Mouse (Mus musculus) left cerebral cortex, postnatal 36 days (tissue): ENCODE results near the gene Prss57. TPM values are rescaled to one million over a fixed set of nuclear protein-coding genes. Genes with fewer than 3 reads are reported as not detected.

Source experiments
- DNase-seq, 2 experiments: peaks; one replicate each; pipeline ENCODE4 v3.0.0; 2021 to 2022; ENCODE audit warnings: low spot score in 2 of 2, mixed read lengths in 1 of 2
- intact Hi-C: fragments of 180-260 bp; cut with DNase I; formaldehyde crosslinking; loops from one replicate; pipeline ENCODE4 v1.15.1; 2025
- total RNA-seq, 2 experiments: library from RNA; stranded (reverse); gene quantifications; 2 replicates each; pipeline ENCODE4 v1.2.3; 2021

Gene Prss57
- total RNA-seq, 2 experiments from 2014 or later, result 0.74 to 0.79 TPM

DNA sequence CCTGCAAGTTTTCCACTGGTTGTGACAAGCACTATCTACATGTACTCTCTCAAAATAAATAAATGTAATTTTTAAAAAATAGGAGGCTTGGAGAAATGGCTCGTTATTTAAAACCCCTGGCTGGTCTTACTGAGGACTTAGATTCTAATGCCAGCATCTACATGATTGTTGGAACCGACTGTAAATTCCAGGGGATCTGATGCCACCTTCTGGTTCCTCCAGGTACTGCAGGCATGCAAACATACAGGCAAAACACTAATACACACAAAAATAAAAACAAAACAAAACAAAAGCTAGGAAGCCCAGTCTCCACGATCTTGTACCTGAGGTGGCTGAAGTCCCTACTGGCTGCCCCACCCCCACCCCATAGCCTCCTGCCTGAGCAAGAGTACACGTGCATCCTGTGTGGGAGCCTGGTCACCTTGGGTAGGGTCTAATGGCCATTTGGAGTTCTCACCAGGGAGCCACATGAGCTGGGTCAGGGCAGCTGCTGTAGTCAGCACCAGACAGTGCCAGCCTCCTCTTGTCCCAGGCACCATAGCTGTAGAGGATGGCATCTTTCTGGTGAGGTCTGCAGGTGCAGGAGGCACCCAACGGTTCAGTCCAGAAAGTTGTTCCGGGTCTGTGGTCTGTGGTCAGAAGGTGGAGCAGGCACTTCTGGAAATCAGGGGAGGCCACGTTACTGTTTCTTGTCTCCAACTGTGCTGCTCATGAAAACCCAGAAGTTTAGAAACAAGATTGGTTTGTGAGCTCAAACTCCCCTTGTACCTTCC is 2.2 kb downstream of the Prss57 start:
- peak in 1 of 2 experiments; percentile 71 for DNase-seq

DNA sequence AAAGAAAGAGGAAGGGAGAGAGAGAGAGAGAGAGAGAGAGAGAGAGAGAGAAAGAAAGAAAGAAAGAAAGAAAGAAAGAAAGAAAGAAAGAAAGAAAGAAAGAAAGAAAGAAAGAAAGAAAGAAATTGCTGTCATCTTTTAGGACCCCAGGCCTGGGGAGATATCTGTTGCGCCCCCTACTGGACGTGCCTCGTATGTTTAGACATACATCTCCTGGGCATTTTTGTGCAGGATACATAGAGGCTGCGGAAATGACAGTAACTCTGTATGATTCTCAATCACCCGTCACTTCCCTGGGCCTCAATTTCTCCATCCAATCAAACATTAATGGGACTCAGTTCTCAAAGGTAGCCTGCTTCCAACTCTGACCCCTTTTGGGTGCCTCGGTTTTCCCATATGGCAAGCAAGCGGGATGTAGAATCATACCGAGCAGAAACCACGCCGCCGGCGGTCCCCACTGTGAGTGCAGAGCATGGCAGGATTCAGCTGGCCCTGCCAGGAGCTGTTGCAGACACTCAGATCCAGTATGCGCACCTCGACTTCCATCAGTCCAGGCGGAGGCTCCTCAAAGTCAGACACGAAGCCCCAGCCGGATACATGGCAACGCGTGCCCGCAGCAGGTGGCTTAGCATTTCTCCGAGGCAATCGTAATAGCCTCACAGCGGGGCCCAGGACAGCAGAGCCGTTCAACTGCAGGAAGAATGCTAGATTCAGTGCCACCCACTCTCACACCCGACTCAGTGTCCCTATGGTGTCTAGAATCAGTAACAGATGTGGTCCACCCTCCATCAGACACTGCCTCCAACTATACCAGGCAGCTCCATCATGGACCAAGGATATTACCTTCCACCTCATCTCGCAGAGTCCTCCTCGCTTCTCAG is 6.6 kb downstream of the Prss57 start:
- intact Hi-C loops, result loop anchor here (5.0 kb wide), 1 partner anchor 33 kb away; no protein-coding TSS in a partner anchor
- no peak for DNase-seq

More for the DNA sequence above, 2.2 kb downstream of the Prss57 start:
- intact Hi-C loops, result no loop called here

DNA sequence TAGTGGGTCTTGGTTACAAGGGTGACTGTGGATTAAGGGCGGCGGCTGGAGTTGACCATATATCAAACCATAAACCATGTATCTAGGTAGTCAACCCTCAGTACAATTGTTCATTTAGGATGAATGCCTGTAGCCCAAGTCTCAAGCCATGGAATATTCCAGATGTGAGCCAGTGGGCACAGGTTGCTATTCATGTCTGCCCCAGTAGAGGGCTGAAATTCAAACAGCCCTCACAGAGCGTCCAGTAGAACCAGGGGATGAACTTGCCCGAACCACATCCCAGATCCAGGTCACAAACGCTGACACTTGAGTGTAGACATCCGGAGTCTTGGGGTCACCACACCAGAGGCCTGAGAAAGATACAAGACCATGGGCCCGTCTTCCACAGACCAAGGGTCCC is 7.7 kb downstream of the Prss57 start:
- no peak for DNase-seq
- intact Hi-C loops, result loop anchor here (5.0 kb wide), 1 partner anchor 34 kb away; no protein-coding TSS in a partner anchor

DNA sequence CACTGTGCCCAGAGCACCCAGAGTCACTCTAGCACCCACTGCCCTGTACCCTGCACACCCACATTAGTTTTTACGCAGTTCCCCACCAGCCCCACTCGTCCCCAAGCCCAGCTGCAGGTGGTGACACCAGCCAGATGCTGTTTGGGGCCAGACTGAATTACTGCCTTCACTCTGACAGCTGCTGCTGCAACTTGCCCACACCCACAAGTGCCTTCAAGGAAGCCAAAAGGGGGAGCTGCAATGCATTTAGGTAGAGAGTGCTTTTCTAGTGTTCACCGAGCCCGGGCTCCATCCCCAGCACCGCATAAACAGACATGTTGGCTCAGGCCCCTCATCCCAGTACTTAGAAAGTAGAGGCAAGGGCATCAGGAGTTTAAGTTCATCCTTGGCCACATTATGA is 8.8 kb downstream of the Prss57 start:
- intact Hi-C loops, result loop anchor here (5.0 kb wide), 1 partner anchor 35 kb away; no protein-coding TSS in a partner anchor
- DNase-seq, result no peak

DNA sequence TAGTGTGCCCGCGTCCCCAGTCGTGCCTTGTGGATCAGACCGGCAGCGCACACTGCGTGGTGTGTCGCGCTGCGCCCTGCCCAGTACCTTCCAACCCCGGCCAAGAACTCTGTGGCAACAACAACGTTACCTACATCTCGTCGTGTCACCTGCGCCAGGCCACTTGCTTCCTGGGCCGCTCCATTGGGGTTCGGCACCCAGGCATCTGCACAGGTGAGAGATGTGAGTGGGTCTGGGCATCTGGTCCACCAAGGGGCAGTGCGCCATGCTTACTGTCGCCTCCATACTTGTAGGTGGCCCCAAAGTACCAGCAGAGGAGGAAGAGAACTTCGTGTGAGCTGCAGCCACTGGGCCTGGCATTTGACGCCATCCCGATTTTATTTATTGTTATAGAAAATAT is 9.6 kb downstream of the Prss57 start:
- intact Hi-C loops, result loop anchor here (5.0 kb wide), 1 partner anchor 36 kb away; no protein-coding TSS in a partner anchor
- DNase-seq, result no peak

DNA sequence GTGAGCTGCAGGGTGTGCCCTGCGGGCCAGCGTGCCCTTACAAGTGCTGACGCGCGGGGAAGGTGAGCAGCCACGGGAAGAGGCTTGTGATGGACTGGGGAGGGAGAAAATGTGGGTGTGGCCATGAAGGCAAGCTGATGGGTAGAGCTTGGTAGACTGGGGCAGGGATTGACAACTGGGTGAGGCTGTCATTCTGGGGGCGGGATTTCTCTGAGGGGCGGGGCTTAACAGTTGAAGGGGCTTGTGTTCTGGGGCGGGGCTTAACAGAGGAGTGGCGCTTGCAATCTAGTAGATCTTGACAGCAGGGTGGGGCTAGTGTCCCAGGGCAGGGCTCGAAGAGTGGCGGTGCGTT is 10.1 kb downstream of the Prss57 start:
- intact Hi-C loops, result loop anchor here (5.0 kb wide), 1 partner anchor 37 kb away; no protein-coding TSS in a partner anchor
- DNase-seq, result no peak

DNA sequence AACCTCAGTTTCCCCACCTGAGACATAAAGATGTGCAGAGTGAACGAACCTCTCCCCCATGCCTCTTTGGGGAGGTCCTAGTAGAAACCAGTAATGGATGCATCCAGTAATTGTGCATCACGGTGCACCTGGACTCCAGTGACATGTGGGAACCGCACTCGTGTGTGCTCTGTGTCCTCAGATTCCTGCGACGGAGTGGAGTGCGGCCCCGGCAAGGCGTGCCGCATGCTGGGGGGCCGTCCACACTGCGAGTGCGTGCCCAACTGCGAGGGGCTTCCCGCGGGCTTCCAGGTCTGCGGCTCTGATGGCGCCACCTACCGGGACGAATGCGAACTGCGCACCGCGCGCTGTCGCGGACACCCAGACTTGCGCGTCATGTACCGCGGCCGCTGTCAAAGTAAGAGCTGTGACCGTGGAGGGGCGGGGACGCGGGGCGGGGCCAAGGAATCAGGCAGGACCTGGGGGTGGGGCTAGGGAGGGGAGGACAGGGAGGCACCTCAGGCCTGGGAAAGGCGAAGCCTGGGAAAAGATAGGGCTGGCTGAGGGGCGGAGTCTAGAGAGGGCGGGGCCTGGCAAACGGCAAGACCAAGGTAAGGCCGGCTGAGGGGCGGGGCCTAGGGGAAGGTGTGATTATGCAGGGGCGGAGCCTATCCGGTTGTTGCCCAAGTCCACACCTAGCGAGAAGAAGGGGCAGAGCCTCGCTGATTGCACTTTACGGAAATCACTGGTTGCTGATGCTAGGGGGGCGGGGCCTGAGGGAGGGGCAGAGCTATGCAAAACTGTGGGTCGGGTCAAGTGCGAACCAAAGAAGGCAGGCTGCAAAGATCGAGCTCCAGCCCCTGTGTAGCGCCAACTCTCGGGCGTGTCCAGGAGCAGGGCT is 10.7 kb downstream of the Prss57 start:
- intact Hi-C loops, result loop anchor here (5.0 kb wide), 1 partner anchor 37 kb away; no protein-coding TSS in a partner anchor
- DNase-seq, result peak; percentile 94

DNA sequence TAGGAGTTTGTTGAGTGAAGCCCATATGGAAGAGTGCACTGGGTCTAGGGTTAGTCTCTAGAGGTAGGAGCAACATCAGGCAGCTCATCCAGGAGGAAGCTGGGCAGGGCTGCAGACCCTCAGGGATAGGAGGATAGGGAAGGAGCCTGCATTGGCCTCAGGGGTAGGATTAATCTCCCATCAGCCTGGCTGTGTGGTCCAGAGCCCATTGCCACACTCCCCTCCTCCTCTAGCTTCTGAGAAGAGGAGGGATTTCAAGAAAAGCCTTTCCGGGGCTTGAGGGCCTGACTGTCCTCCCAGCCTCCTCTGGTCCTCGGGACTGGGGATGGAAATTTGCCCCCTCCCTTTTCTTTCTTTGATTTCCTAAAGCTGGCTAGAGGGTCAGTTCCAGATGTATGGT is 11.6 kb downstream of the Prss57 start:
- DNase-seq, result no peak
- intact Hi-C loops, result no loop called here

DNA sequence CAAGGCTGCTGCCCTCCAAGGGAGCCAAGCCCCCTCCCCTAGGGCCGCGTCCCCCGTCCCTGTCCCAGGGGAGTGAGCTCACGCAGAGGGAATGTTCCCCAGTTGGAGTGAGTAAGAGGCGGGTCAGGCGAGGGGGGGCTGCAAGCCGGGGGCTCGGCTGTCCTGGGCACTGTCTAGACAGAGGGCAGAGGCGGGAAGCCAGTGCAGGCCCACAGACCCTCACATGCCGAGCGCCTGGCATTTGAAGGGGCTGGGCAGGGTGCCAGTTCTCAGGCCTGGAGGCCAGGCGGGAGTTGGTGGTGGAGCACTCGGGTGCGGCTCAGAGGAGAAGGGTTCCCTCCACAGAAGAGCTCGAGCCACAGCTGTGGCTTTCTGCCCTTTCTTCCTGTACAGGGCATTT is 12.8 kb downstream of the Prss57 start:
- DNase-seq, result no peak
- intact Hi-C loops, result no loop called here

DNA sequence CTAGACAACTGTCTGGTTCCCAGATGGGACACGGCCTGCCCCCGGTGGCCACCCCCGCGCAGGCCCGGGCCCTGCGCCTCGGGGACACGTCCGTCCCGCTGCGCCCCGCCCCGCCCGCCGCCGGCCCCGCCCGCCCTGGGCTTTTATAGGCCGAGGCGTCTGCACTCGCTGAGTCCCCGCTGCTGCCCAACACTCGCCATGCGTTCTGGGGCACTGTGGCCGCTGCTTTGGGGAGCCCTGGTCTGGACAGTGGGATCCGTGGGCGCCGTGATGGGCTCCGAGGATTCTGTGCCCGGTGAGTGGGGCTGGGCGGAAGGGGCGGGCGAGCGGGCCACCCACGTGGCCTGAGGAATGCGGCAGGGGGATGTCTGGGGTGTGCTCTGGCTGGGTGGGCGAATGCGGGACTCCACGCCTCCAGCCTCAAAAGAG is 13.6 kb downstream of the Prss57 start, which contains the start of gene Fstl3:
TSS of gene Fstl3 (plus strand) at position 170 of the 429 bp plus-strand sequence.
- intact Hi-C loops, result no loop called here
- DNase-seq, result no peak

DNA sequence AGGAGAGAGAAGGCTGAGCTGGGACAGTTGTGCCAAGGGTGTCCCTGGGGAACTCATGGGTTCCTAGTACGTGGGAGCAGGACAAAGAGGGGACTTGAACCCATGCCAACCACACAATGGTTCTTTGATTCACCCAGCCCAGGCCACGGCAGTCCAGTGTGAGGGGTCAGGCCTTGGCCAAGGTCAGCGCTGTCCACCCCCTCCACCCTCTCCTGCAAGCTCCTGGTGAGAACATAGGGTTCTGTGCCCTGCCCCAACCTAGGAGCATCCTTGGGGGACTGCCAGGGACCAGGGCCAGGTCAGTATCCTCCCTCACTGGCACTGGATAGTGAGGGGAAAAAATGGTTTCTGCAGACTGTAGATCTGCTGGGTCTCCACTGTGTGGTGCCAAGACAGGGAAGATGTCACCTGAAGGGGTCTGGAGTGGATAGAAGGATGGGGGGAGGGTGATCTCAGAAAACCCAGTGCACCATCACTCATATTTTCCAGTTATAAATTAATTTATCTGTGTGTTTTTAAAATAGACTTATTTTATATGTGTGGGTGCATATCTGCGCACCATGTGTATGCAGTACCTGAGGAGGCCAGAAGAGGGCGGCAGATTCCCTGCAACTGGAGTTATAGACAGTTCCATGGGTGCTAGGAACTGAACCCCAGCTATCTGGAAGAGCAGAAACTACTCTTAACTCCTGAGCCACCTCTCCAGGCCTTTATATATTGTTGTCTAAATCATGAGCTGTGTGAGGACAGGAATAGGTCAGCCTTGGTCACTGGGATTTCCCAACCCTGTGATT is 16.1 kb downstream of the Prss57 start:
- DNase-seq, result no peak
- intact Hi-C loops, result no loop called here

DNA sequence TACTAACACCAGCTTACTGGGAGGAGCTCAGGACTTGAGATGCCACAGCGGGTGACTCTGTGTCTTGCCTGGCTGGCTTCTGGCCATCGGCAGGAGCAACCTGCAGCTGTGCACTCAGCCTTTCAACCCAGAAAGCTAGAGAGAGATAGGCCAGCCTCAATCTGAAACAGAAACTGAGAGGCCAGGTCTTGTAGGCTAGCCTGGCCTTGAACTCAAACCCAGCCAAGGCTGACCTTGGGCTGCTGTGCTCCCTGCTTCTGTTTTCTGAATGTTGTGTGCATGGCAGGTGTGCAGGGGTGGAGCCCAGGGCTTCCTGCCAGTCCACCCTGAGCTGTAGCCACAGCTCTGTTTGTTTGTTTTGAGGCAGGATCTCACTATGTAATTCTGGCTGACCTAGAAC is 17.6 kb downstream of the Prss57 start:
- no peak for DNase-seq
- intact Hi-C loops, result no loop called here

DNA sequence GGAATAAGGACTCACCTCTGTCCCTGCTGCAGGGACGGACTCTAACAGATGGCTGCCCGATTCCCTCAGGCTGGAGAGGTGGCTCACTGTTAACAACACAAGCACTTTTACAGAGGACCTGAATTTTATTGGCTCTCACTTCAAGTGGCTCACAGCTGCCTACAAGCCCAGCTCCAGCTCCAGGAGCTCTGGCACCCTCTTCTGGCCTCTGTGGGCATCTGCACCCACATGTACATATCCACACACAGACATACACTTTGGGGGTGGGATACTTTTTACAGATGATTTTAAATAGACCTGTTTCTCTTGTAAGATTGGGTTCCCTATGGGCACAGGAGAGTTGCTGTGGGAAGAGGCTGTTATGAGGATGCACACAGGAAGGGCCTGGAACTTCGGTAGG is 18.4 kb downstream of the Prss57 start:
- intact Hi-C loops, result no loop called here
- DNase-seq, result no peak

DNA sequence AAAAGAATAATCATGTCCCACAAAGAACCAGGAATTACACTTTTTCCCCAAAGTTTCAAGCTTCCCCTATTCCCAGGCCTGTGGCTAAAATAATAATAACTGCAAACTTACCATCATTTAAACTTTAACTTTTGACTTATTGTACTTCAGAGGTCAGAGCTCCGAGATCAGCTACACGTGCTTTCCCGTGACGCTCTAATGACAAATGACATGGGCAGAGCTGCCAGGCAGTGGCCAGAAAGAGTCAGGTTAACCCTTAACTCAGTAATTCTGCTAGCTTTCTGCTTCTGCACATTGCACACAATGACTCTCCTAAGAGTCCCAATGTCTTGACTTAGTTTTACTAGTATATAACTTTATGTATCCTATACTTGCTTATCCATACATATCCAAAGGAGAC is 21.4 kb downstream of the Prss57 start:
- DNase-seq, result no peak
- intact Hi-C loops, result no loop called here

DNA sequence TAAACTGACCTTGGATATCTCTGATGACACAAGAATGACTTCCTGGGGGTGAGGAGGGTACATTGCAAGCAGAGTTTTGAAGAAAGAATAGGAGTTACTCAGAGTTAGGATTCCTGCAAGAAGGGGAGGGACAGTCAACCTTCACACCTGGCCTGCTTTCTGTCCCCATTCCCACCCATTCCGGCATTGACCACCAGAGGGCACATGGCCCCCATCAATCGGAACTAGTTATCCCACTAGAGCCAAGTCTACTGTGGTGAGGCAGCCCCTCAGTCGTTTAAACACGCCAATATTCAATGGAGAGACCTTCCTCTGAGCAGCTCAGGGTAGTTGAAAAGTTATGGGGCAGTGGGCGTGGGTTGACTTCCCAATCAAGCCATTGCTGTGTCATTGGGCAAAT is 22.4 kb downstream of the Prss57 start:
- peak; percentile 58 to 66 for DNase-seq
- intact Hi-C loops, result no loop called here

DNA sequence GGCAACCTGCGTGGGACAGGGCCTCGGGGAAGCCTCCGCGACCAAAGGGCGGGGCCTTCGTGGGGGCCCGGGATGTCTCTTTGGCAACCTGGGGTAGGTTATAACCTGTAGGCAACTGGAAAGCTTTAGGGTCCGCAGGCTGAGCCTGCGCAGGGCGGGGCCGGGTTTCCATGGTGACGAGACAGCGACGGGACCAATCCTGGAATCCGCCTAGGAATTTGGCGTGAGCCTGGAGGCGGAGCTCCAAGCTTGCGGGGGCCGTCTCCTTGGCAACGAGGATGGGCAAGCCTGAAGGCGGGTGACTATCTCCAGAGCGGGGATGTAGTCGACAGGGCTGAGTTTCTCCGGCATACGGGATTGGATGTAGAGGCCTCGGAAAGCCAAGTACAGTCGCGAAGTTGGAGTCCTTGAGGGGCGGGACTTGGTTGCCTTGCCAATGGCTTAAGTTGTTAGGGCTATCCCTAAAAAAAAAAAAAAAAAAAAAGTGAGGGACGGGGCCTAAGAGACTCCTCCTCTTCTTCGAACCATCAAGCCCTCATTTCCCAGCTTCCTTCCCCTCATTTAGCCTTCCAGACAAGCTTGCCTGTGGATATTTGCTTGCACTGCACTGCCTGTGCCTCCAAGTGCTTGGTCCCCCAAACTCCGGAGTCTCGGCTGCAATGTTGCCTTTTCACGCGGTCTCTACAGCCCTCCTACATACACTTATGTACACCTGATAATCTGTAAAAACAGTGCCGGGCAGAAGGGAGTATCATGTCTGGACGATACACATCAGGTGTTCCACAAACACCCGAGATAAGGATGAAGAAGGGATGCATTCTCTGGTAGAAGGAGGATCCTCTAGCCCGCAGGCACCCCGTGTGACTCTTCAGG is 23.2 kb downstream of the Prss57 start:
- intact Hi-C loops, result loop anchor here (1.0 kb wide), 1 partner anchor 87 kb away; the partner anchor contains the start of gene Ptbp1
- peak; percentile 94 to 95 for DNase-seq

DNA sequence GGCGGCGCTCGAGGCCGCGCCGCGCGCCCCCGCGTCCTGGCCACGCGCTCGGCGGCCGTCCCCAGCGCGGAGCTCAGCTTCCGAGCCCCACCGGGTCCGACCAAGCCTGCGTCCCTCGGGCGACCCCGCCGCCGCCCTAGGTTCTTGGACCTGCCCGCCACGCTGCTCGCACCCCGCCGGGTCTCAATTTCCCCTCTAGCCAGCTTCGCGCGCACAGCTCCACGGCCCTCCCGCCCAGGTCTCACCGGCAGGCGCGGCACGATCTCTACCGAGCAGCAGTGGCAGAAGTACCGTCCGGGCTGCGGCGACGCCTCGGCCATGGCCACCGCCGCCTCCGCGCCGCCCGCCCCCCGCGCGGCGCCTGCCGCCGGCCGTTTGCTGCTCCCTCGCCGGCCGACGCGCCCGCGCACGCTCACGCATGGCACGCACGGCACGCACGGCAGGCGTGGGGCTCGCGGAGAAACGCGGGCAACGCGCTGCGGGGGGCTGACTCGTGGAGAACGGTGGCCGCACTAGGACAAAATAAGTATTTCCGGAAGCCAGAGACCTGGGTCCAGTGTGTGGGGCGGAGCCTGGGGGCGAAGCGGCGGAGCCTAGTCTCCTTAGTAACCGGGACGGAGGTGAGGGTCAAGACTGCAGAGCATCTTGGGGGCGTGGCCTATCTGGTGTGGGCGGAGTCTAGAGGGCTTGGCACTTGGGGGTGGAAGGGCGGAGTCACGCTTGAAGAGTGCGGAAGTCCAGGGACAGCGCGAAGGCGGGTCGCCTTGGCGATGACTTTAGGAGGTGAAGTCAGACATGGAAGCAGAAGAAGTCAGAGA is 24.0 kb downstream of the Prss57 start, which contains the start of gene Rnf126:
TSS of gene Rnf126 (minus strand) at position 445 of the 818 bp plus-strand sequence.
- DNase-seq, result peak; percentile 99
- intact Hi-C loops, result loop anchor here (1.0 kb wide), 1 partner anchor 88 kb away; the partner anchor contains the start of gene Ptbp1
